Mouse (Mus musculus) olfactory bulb, adult 2 months (tissue): ENCODE measurements at regions not wholly inside any gene's neighbourhood (a gene's known extent, or its start where the extent isn't known, plus 50 kb on each side); places are given as distances from the start of the nearest gene placed in this dataset.

ENCODE experiments used
- H3K27ac ChIP-seq: fragments of 200-500 bp; 2 replicates; pipeline ENCODE4 v1.5.1; 2012; ENCODE audit warnings: low read depth, low read length; ENCODE audit not compliant: insufficient read depth
- H3K4me1 ChIP-seq: fragments of 200-500 bp; 2 replicates; pipeline ENCODE4 v1.6.1; 2012; ENCODE audit warnings: low read length; ENCODE audit not compliant: control insufficient read depth, insufficient read depth
- H3K4me3 ChIP-seq: fragments of 200-500 bp; 2 replicates; pipeline ENCODE4 v1.5.1; 2012; ENCODE audit warnings: mild to moderate bottlenecking, low read depth, low read length, moderate library complexity; ENCODE audit not compliant: insufficient read depth
- CTCF ChIP-seq: fragments of 200-500 bp; IDR thresholded peaks from 2 replicates; pipeline ENCODE4 v1.5.1; 2012; ENCODE audit warnings: low read depth, mild to moderate bottlenecking, low read length, moderate library complexity; ENCODE audit not compliant: insufficient read depth
- POLR2A ChIP-seq: fragments of 200-500 bp; IDR thresholded peaks from 2 replicates; pipeline ENCODE4 v1.6.1; 2012; ENCODE audit warnings: mild to moderate bottlenecking, low read depth, low read length, moderate library complexity; ENCODE audit not compliant: insufficient read depth
- WGBS: fragments of 180-500 bp; shearing (Covaris S2); methylation state at CpG from one replicate; pipeline ENCODE4 v1.1.7; 2018; 5-methylcytosine and 5-hydroxymethylcytosine counted together

DNA sequence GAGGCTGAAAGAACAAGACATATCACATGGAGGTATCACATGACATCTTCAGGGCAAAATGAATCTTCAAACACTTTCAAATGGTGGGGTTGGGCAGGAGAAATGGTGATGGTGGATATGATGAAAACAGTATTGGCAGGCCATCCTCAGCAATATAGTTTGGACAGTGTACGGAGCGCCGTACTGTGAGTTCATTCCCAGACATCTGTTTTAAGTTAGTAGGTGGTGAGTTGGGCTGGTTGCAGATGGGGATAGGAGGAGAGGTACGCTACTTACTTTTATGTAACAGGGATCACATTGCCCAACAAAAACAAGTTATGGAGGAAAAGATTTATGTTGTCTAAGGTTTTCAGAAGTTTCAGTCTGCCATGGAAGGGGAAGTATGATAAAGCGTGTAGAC, 246.6 kb downstream of the Gm11146 start:
- 97% methylated on average over 5 of the region's 5 CpGs for WGBS
- TF ChIP-seq CTCF (no peak), POLR2A (no peak)
- no peak overlapping the region for H3K27ac ChIP-seq
- H3K4me1 ChIP-seq, result no peaks in the 10 kb centered on the region
- no peak overlapping the region for H3K4me3 ChIP-seq

- 94% methylated on average over 3 of the region's 3 CpGs for WGBS
- TF ChIP-seq CTCF (no peak), POLR2A (no peak)
- H3K4me3 ChIP-seq, result no peak overlapping the region
- H3K4me1 ChIP-seq, result no peaks in the 10 kb centered on the region
- H3K27ac ChIP-seq, result no peak overlapping the region
These were observed 247.6 kb downstream of the Gm11146 start for GRCm38 (mm10) chr16:77354201-77354712.

DNA sequence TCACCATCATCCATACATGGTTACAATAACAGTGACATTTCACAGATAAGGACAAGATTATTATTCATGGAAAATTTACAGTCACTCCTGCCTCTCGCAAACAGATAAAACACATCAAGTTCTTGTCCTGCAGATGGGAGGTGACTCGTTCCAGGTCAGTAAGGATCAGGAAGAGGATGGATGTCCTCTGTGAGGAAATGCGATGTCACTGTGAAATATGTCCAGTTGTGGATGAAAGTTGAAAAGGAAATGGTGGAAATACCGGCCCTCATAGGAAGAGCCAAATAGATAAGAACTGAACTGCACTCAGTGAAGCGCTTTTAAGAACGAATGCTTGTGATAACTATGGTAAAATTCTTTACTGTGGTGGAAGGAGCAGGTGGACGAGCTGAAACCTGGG, 255.8 kb downstream of the Gm11146 start:
- no peak overlapping the region for H3K4me3 ChIP-seq
- no peak for TF ChIP-seq CTCF
- no peak for TF ChIP-seq POLR2A
- H3K4me1 ChIP-seq, result no peaks in the 10 kb centered on the region
- H3K27ac ChIP-seq, result no peak overlapping the region
- 87% methylated on average over 7 of the region's 7 CpGs for WGBS

DNA sequence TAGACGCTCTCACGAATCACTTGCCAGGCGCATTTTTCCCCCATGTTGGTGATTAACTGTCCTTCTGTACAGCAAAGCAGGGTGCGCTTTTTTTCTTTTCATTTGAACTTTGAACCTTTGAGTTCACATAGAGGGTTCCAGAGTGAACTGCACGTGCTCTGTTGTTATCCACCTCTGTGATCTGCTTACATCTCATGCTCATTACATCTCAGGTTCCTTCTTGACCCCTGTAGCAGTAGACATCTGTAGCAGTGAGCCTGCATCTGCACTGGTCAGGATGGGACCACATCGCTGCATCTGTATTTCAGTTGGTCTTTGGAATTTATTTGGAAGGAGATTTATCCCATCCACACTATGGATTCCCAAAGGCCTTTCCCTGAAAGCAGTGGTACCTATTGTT, 269.6 kb downstream of the Gm11146 start:
- no peak for TF ChIP-seq POLR2A
- no peak for TF ChIP-seq CTCF
- H3K27ac ChIP-seq, result no peak overlapping the region
- 80% methylated on average over 6 of the region's 6 CpGs for WGBS
- H3K4me1 ChIP-seq, result 0 out of 2 replicates have a peak, but pooled peaks cover 2% of the 10 kb centered on the region
- no peak overlapping the region for H3K4me3 ChIP-seq

DNA sequence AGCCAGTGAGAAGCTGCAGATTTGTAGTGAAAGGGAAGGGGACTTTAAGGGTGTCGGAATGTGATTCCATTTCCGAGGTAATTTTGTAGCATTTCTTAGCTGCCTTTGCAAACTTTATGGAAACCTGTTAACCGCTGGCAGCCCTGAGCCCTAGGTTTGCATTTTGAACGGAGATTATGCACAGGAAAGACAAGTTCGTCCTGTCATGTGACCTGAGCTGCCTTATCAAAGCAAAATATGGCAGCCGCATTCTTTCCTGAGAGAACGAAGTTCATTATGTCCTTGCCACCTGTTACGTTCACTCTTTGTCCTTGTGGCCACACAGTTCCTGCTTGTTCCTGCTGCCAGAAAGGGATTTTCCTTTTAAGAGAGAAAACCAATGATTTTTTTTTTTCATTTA, 270.9 kb downstream of the Gm11146 start:
- H3K4me3 ChIP-seq, result peak overlapping the region; percentile 7; the same call in 1 of the 2 replicates
- 37% methylated on average over 8 of the region's 8 CpGs for WGBS
- TF ChIP-seq POLR2A, result no peak
- no peak for TF ChIP-seq CTCF
- H3K4me1 ChIP-seq, result 0 out of 2 replicates have a peak, but pooled peaks cover 2% of the 10 kb centered on the region
- no peak overlapping the region for H3K27ac ChIP-seq

DNA sequence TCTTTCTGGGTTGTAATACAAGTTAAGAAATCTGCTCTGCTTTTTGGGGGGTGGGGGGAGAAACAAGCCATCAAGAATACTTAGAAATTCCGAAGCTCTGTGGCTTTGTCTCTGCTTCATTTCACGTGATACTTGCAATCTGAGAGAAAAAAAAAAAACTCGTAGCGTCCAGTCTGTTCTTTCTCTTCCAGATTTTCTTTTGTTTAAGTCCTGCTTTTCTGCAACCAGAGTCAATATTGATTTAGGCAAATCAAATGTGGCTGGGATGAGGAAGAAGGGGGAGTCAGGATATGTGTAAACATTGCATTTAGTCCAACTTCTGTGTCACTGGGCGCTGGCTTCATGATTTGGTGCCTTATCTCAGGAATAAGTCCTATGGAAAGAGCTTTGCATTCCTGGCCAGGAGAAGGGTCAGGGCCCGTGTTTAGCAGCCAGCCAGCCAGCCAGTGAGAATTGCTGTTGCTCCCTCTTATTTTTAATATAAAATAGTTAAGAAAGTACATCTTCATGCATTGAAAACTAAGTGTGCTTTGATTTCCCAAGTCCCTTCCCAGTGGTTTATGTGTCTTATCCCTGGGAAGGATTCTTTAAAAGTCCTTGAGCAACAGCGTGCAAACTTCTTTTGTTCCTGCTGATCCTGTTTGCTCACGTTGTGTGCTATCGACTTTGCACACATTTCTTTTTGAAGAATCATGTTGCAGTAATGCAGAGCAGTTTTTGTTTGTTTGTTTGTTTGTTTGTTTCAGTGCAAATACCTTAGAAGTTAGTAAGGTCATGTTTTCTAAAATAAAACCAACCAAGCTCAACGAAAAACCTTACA, 272.0 kb downstream of the Gm11146 start:
- Histone ChIP-seq H3K4me1 (0 out of 2 replicates have a peak, but pooled peaks cover 2% of the 10 kb centered on the region), H3K4me3 (no peak overlapping the region), H3K27ac (peak overlapping the region; percentile 93; the same call in 1 of the 2 replicates)
- WGBS, result 52% methylated on average over 10 of the region's 10 CpGs
- TF ChIP-seq CTCF, result no peak
- no peak for TF ChIP-seq POLR2A

DNA sequence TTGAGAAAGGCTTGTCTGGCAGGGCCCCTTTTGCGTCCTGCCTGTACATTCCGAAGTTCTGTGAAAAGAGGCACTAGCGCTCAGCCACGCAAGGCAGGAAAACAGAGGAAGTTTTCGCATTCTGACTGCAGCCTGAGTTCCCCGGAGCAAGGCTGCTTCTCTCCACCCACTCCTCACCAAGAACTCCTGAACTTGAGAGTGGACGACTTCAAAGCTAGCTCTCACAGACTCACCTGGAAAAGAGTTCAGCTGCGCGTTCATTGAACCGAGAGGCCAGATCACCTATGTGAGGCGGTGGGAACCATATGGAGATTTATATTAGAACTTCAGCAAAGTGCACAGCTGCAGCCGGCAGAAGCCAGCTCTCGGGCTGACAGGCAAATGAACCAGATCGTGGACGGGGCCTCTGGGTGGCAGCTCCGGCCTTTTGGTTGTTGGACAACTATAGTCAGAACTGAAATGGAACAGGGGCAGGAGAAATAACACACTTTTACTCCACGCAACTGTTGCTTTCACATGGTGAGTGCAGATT, 272.7 kb downstream of the Gm11146 start:
- Histone ChIP-seq H3K27ac (peak overlapping the region; percentile 93), H3K4me3 (peak overlapping the region; percentile 38), H3K4me1 (0 out of 2 replicates have a peak, but pooled peaks cover 2% of the 10 kb centered on the region)
- TF ChIP-seq POLR2A (no peak), CTCF (no peak)
- whole genome bisulfite sequencing, result 17% methylated on average over 17 of the region's 17 CpGs

DNA sequence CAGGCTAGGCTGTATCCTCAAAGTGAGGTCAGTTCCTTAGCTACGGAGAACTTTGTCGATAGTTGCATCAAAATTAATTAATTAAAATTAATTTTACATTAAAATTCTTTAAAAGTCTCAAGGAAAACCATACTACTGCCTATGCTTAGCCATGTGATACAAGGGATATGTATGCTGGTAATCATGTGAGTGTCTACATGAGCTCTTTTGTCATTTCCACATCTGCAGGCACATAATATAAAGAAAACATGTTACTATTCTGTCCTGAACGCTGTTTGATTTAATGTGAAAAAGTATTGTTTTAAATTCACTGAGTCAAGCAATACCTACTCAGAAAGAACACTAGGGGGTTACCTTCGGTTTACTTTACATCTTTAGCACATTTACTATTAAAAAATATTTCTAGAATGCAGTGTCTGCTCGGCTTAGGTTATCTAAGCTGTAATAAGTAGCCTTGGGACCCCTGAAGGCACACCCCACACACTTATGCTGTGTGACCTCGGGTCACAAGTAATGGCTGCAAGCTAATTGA, 273.2 kb downstream of the Gm11146 start:
- WGBS, result 55% methylated on average over 6 of the region's 6 CpGs
- Histone ChIP-seq H3K4me3 (peak overlapping the region; percentile 38), H3K27ac (peak overlapping the region; percentile 93), H3K4me1 (0 out of 2 replicates have a peak, but pooled peaks cover 2% of the 10 kb centered on the region)
- TF ChIP-seq CTCF (no peak), POLR2A (no peak)

- WGBS, result 78% methylated on average over 5 of the region's 5 CpGs
- H3K4me1 ChIP-seq, result 0 out of 2 replicates have a peak, but pooled peaks cover 2% of the 10 kb centered on the region
- H3K27ac ChIP-seq, result no peak overlapping the region
- no peak for TF ChIP-seq POLR2A
- H3K4me3 ChIP-seq, result no peak overlapping the region
These were observed 273.8 kb downstream of the Gm11146 start for GRCm38 (mm10) chr16:77328049-77328448.
